Mouse (Mus musculus) lung, embryonic 16.5 days (tissue): ENCODE measurements at regions not wholly inside any gene's neighbourhood (a gene's known extent, or its start where the extent isn't known, plus 50 kb on each side); places are given as distances from the start of the nearest gene placed in this dataset.

ENCODE experiments used
- ATAC-seq: fragments of 200-750 bp; cut with Nextera tagmentation; 2 replicates; pipeline ENCODE4 v1.8.0; 2017; ENCODE audit warnings: low read depth, mild to moderate bottlenecking, moderate library complexity
- H3K27ac ChIP-seq: fragments of 300-500 bp; sonication (generic); 2 replicates; pipeline ENCODE4 v1.5.1; 2014; ENCODE audit warnings: mild to moderate bottlenecking, control low read depth, low read length
- H3K27me3 ChIP-seq: fragments of 300-500 bp; sonication (generic); 2 replicates; pipeline ENCODE4 v1.6.1; 2014; ENCODE audit warnings: low read depth, low read length, mixed read lengths; ENCODE audit not compliant: control insufficient read depth, insufficient read depth
- H3K36me3 ChIP-seq: fragments of 300-500 bp; sonication (generic); 2 replicates; pipeline ENCODE4 v1.6.1; 2014; ENCODE audit warnings: low read length; ENCODE audit not compliant: control insufficient read depth, insufficient read depth
- H3K4me1 ChIP-seq: fragments of 300-500 bp; sonication (generic); replicated peaks from 2 replicates; pipeline ENCODE4 v1.6.1; 2014; ENCODE audit warnings: low read length, mixed read lengths; ENCODE audit not compliant: control insufficient read depth, insufficient read depth
- H3K4me2 ChIP-seq: fragments of 300-500 bp; sonication (generic); 2 replicates; pipeline ENCODE4 v1.6.1; 2014; ENCODE audit warnings: low read depth, low read length, control low read depth
- H3K4me3 ChIP-seq: fragments of 300-500 bp; sonication (generic); 2 replicates; pipeline ENCODE4 v1.5.1; 2014; ENCODE audit warnings: mild to moderate bottlenecking, low read length, control low read depth
- H3K9ac ChIP-seq: fragments of 300-500 bp; sonication (generic); 2 replicates; pipeline ENCODE4 v1.6.1; 2014; ENCODE audit warnings: low read length, control low read depth
- H3K9me3 ChIP-seq: fragments of 300-500 bp; sonication (generic); 2 replicates; pipeline ENCODE4 v1.6.1; 2016; ENCODE audit warnings: low read length; ENCODE audit not compliant: control insufficient read depth
- WGBS: fragments of 180-500 bp; shearing (Covaris S2); extraction: QIAGEN DNeasy Blood & Tissue Kit; methylation state at CpG from one replicate; pipeline ENCODE4 v1.1.7; 2014; 5-methylcytosine and 5-hydroxymethylcytosine counted together

DNA sequence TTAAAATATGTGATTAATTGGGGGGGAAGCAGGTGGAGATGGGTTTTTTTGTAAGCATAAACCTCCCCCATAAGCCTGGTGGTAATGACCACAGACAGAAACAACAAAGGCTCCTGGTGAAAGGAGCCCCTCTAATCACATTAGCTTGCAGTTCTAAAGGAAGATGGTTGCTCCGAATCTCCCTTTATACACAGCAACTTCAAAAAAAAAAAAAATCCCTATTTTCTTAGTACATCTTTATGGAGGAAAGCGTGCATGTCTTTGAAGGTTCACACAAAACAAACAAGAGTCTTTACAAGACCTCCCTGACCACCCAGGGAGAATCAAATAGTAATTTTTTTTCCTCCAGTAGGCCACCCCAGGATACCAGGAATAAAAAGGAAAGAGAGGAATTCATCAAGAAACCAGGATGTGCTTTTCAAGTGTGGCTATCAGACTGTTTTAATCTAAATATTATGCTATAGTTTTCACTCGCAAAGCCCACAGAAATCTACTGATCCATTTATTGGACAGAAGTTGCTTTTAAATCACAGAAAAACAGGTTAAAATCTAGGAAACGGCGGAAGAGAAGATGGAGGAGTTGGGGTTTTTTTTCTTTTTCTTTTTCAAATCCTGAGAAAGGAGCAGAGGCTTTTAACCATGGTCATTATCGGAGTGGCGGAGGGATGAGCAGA, 178.2 kb downstream of the Sox4 start:
- Histone ChIP-seq H3K36me3 (no peaks in the 10 kb centered on the region), H3K4me3 (no peak overlapping the region), H3K4me1 (peaks cover 7% of the 10 kb centered on the region), H3K27me3 (no peaks in the 10 kb centered on the region), H3K4me2 (no peak overlapping the region), H3K9me3 (no peaks in the 10 kb centered on the region), H3K27ac (no peak overlapping the region), H3K9ac (no peak overlapping the region)
- ATAC-seq: no peak
- 65% methylated on average over 7 of the region's 7 CpGs for WGBS

DNA sequence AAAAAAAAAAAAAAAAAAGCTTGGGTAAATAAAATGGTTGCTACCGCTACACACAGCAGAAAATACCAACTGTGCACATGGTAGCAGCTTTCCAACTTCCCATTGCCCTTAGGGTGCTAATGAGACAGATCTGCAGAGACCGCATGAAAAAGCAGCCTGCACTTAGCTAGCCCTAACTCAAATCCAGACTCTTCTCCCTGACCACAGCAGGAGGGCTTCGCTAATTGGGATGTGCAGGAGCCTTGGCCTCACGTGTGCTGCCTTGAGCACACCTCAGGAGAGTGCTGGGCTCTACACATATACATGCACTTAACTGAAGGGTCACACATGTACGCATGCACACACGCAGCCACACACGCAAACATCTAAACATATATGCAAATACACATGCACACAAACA, 178.9 kb downstream of the Sox4 start:
- Histone ChIP-seq H3K9ac (no peak overlapping the region), H3K4me3 (no peak overlapping the region), H3K4me2 (no peak overlapping the region), H3K27me3 (no peaks in the 10 kb centered on the region), H3K36me3 (no peaks in the 10 kb centered on the region), H3K4me1 (peaks cover 7% of the 10 kb centered on the region), H3K27ac (no peak overlapping the region), H3K9me3 (no peaks in the 10 kb centered on the region)
- ATAC-seq: no peak
- 88% methylated on average over 7 of the region's 7 CpGs for WGBS

DNA sequence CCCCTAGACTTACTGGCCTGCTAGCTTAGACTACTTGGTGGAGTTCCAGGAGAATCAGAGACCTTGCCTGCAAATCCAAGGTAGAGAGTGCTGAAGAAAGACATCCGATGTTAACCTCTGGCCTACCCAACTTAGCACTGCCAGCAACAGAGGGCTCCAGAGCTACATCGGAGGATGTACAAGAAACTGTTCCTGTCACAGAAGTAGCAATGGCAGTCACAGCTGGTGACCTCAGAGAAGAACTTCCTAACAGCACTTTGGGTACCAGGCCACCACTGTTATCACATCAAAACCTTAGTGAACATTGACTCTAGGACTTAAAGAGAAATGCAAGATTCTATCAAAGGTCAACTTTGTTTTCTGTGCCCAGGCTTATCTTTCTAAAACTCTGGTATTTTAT, 180.0 kb downstream of the Sox4 start:
- ATAC-seq: no peak
- Histone ChIP-seq H3K4me2 (no peak overlapping the region), H3K9me3 (no peaks in the 10 kb centered on the region)

DNA sequence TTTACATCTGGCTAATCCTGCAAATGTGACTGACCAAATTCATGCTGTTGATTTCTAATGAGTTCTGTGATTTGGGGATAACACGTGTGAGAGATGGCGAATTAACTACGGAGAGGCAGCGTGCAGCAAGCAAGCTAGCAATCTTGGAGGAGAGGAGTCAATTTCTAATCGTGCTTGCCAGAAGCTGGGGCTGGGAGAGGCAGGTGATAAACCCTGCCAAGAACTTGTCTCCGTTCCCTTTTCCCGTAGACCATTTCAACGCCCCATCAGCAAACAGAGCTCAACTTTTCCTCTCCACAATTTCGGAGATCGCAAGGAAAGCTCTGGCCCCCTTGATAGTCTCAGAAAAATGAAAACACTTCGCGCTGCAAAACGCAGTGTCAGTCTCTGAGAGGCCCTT, 183.0 kb downstream of the Sox4 start:
- no peak overlapping the region for H3K27ac ChIP-seq
- H3K36me3 ChIP-seq: no peaks in the 10 kb centered on the region
- no peaks in the 10 kb centered on the region for H3K27me3 ChIP-seq
- ATAC-seq: no peak
- peak overlapping the region; percentile 12 for H3K4me2 ChIP-seq
- H3K4me3 ChIP-seq: no peak overlapping the region
- H3K9ac ChIP-seq: no peak overlapping the region
- H3K4me1 ChIP-seq: peaks cover 14% of the 10 kb centered on the region
- no peaks in the 10 kb centered on the region for H3K9me3 ChIP-seq
- 11% methylated on average over 13 of the region's 13 CpGs for WGBS

More for the DNA sequence above, 180.0 kb downstream of the Sox4 start:
- WGBS: 81% methylated on average over 2 of the region's 2 CpGs
- H3K36me3 ChIP-seq: no peaks in the 10 kb centered on the region
- no peak overlapping the region for H3K27ac ChIP-seq
- no peaks in the 10 kb centered on the region for H3K27me3 ChIP-seq
- H3K9ac ChIP-seq: no peak overlapping the region
- H3K4me3 ChIP-seq: no peak overlapping the region
- peaks cover 14% of the 10 kb centered on the region for H3K4me1 ChIP-seq

DNA sequence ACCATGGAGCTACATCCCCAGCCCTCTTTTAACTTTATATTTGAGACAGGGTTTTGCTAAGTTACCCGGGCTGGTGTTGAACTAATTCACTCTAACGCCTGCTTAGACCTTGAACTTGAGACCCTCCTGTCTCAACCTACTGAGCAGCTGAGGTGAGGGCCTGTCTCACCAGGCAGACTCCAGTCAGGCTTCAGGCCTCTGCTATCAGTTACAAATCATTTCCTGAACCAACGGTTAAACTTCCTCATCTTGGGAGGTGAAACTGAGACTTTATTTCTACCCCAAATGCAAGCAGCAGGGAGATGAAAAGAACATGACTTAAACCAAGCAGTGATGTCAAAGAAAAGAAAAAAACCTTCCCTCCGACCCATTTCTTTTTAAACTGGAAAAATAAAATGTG, 183.5 kb downstream of the Sox4 start:
- 49% methylated on average over 4 of the region's 4 CpGs for WGBS
- Histone ChIP-seq H3K9ac (no peak overlapping the region), H3K9me3 (no peaks in the 10 kb centered on the region), H3K27me3 (no peaks in the 10 kb centered on the region), H3K27ac (no peak overlapping the region), H3K4me1 (peaks cover 14% of the 10 kb centered on the region), H3K4me3 (no peak overlapping the region), H3K4me2 (no peak overlapping the region), H3K36me3 (no peaks in the 10 kb centered on the region)
- no peak for ATAC-seq

DNA sequence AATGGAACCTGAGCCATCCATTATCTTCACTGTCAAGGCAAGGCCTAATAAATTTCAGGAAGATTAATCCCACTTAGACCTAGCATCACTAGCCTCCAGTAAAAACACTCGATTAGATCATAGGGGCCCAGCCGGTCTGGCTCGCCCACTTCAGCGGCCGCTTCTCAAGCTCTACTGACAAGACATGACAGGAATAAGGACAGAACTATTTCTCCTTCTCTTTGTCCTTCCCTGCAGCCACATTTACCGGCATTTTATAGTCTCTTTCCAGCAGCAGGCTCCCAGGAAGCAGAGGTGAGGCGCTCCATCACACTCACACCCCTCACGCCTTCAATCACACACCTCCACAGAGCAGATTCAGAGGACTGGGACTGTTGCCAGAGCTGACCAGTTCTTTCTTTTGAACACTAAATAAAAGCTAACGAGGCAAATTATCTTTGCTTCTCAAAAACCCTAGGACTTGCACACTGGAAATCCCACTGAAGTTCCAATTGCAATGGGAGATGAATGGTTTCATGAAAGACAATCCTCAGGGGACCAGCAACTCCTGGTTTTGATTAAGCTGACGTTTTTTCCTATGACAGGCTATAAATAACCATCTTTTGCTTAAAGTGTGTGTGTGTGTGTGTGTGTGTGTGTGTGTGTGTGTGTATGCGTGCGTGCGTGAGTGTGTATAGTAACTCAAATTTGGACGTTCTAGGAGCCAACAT, 184.6 kb downstream of the Sox4 start:
- H3K27ac ChIP-seq: 0 out of 2 replicates have a peak overlapping the region, but pooled peaks have one; percentile 19

DNA sequence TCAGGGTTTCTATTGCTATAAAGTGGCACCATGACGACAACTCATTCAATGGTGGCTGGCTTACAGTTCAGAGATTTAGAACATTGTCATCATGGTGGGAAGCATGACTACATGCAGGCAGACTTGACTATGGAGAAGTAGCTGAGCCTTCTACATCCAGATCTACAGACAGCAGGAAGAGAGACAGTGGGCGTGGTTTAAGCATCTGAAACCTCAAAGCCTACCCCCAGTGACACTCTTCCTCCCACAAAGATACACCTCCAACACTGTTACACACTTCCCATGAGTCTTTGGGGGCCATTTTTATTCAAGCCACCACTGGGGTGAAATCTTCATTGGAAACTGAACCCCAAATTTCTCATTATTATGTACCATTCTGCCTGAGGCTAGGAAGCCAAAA, 191.0 kb downstream of the Sox4 start:
- no peaks in the 10 kb centered on the region for H3K9me3 ChIP-seq
- peaks cover 21% of the 10 kb centered on the region for H3K4me1 ChIP-seq
- no peak overlapping the region for H3K4me3 ChIP-seq
- no peak overlapping the region for H3K4me2 ChIP-seq
- H3K27ac ChIP-seq: no peak overlapping the region
- H3K9ac ChIP-seq: no peak overlapping the region
- H3K27me3 ChIP-seq: no peaks in the 10 kb centered on the region
- no peak for ATAC-seq
- H3K36me3 ChIP-seq: no peaks in the 10 kb centered on the region
- WGBS: 87% methylated on average over 2 of the region's 2 CpGs

More for the DNA sequence above, 184.6 kb downstream of the Sox4 start:
- ATAC-seq: no peak
- WGBS: 35% methylated on average over 14 of the region's 14 CpGs
- Histone ChIP-seq H3K9ac (0 out of 2 replicates have a peak overlapping the region, but pooled peaks have one; percentile 39), H3K27me3 (no peaks in the 10 kb centered on the region), H3K4me1 (peaks cover 14% of the 10 kb centered on the region), H3K9me3 (no peaks in the 10 kb centered on the region), H3K36me3 (no peaks in the 10 kb centered on the region), H3K4me2 (no peak overlapping the region), H3K4me3 (no peak overlapping the region)

DNA sequence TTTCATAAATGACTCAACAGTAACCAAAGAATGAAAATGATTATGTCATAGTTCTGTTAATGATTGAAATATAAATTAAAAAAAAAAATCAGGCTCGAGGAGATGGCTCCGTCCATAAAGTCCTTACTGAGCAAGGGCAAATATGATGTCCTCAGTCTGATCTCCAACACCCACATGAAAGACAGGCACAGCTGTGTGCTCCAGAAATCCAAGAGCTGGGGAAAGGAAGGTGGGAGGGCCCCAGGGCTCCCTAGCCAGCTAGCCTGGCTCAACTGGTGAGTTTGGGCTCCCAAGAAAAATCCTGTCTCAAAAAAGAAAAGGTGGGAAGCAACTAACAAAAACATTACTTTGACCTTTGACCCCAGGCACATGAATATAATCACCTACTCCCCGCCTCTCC, 194.5 kb downstream of the Sox4 start:
- H3K4me3 ChIP-seq: no peak overlapping the region
- no peak for ATAC-seq
- no peaks in the 10 kb centered on the region for H3K9me3 ChIP-seq
- no peaks in the 10 kb centered on the region for H3K36me3 ChIP-seq
- peaks cover 35% of the 10 kb centered on the region for H3K4me1 ChIP-seq
- WGBS: 25% methylated on average over 3 of the region's 3 CpGs
- H3K27ac ChIP-seq: peak overlapping the region; percentile 67
- no peak overlapping the region for H3K9ac ChIP-seq
- no peak overlapping the region for H3K4me2 ChIP-seq
- H3K27me3 ChIP-seq: no peaks in the 10 kb centered on the region

DNA sequence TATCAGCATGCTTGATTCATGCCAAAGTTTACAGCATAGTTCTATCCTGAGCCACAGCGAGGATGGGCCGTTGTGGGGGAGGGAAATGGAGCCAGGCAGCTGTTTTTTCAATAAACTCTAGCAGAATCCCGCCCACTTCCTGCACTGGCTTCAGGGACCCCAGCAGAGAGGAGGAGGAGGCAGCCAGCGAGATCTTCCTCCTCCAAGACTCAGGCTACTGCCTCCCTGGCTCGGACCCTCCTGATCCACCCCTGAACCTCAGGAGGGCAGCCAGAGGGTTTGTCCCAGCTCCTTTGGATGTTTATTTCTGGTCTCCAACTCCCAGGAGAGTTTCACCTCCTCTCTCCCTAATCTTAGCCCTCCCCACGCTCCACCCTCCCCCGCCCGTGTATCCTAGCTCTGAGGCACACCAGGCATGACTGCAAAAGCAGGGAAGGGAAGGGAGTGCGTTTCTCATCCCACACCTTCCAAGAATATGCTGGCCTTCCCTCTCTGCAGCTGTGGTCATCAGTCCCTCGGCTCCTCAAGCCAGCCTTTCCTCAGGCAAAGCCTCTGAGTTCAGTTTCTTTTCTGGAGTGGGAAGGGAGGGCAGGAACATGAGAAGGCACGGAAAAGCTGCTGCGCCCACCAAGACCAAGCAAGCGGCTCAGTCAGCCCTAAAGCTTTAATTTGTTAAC, 195.5 kb downstream of the Sox4 start:
- peak; percentile 96 for ATAC-seq
- WGBS: under 1% methylated on average over 13 of the region's 13 CpGs
- Histone ChIP-seq H3K27ac (peak overlapping the region; percentile 98), H3K4me2 (peak overlapping the region; percentile 71), H3K9me3 (no peaks in the 10 kb centered on the region), H3K36me3 (no peaks in the 10 kb centered on the region), H3K9ac (peak overlapping the region; percentile 68), H3K4me3 (peak overlapping the region; percentile 44), H3K4me1 (peaks cover 37% of the 10 kb centered on the region), H3K27me3 (no peaks in the 10 kb centered on the region)
